Mouse (Mus musculus) hindbrain, embryonic 10.5 days (tissue): ENCODE measurements around the gene Alk. TPM values are rescaled to one million over a fixed set of nuclear protein-coding genes. Genes with fewer than 3 reads are reported as not detected.
A peak's percentile ranks its signal among the peaks of the same experiment; 100 is the strongest.

ENCODE experiments used
- DNase-seq: peaks from one replicate; pipeline ENCODE4 v3.0.0-alpha.2; 2017; ENCODE audit warnings: low spot score
- H3K27ac ChIP-seq: fragments of 300-500 bp; sonication (generic); 2 replicates; pipeline ENCODE4 v1.5.1; 2016; ENCODE audit warnings: mild to moderate bottlenecking, moderate library complexity
- H3K27me3 ChIP-seq: fragments of 300-500 bp; sonication (generic); 2 replicates; pipeline ENCODE4 v1.6.1; 2016; ENCODE audit warnings: mild to moderate bottlenecking; ENCODE audit not compliant: poor library complexity, insufficient read depth, severe bottlenecking
- H3K36me3 ChIP-seq: fragments of 300-500 bp; sonication (generic); 2 replicates; pipeline ENCODE4 v1.6.1; 2016; ENCODE audit warnings: mild to moderate bottlenecking, moderate library complexity
- H3K4me1 ChIP-seq: fragments of 300-500 bp; sonication (generic); replicated peaks from 2 replicates; pipeline ENCODE4 v1.6.1; 2016; ENCODE audit warnings: mild to moderate bottlenecking
- H3K4me3 ChIP-seq: fragments of 300-500 bp; sonication (generic); 2 replicates; pipeline ENCODE4 v1.5.1; 2016; ENCODE audit warnings: mild to moderate bottlenecking, moderate library complexity
- H3K9me3 ChIP-seq: fragments of 300-500 bp; sonication (generic); 2 replicates; pipeline ENCODE4 v1.6.1; 2016; ENCODE audit warnings: mild to moderate bottlenecking, moderate library complexity
- WGBS: fragments of 180-500 bp; shearing (Covaris S2); methylation state at CpG from one replicate; pipeline ENCODE4 v1.1.7; 2016; 5-methylcytosine and 5-hydroxymethylcytosine counted together
- polyA plus RNA-seq: library from polyadenylated mRNA; unstranded; fragments of >200 nt; fragmentation: Nextera tagmentation; extraction: Ambion mirVana; gene quantifications from 2 replicates; pipeline ENCODE4 v1.2.1, GENCODE M21; 2016

Gene Alk
- polyA plus RNA-seq, 1 experiment from 2014 or later: 0.27 TPM

DNA sequence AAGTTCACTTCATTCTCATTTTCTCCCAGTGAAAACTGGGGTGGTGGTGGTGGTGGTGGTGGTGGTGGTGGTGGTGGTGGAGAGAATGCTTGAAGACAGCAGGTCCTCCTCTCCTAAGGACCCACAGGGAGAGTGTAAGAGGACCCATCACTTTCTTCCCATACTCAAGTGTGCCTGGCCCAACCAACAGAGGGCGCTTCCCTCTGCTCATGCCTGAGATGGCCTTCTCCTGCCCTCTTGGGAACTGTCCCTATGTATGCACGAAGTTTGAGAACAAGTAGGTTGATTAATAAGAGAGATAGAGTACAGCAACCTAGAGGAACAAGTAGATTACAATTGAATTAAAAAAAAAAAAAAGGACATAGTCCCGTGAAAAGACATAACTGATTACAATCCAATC, 695.3 kb downstream of the Alk start:
- H3K4me1 ChIP-seq: no peaks in the 10 kb centered on the region
- H3K27me3 ChIP-seq: no peaks in the 10 kb centered on the region
- DNase-seq: no peak
- no peak overlapping the region for H3K4me3 ChIP-seq
- H3K9me3 ChIP-seq: no peaks in the 10 kb centered on the region
- H3K27ac ChIP-seq: no peak overlapping the region
- 57% methylated on average over 3 of the region's 3 CpGs for WGBS
- no peaks in the 10 kb centered on the region for H3K36me3 ChIP-seq

DNA sequence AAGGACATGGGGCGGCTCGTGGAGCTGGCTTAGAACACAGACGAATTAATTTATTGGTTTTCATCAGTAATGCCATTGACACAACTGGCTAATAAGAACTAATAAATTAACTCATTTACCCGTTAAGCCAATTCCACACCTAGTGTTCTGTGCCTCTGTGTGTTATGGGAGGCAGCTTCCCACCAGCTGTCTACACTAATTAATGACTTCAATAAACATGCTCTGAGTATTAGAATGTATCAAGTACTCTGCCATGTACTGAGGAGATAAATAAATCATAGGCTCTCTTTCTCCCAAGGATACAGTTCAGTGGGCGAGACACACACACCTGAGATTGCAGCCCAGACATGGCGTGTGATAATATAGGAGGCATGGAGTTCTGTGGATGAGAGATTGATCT, 723.1 kb downstream of the Alk start:
- H3K4me3 ChIP-seq: no peak overlapping the region
- no peaks in the 10 kb centered on the region for H3K4me1 ChIP-seq
- no peak for DNase-seq
- no peaks in the 10 kb centered on the region for H3K36me3 ChIP-seq
- 92% methylated on average over 6 of the region's 6 CpGs for WGBS
- peaks cover 7% of the 10 kb centered on the region; the same call in 1 of the 2 replicates for H3K9me3 ChIP-seq
- no peaks in the 10 kb centered on the region for H3K27me3 ChIP-seq
- no peak overlapping the region for H3K27ac ChIP-seq

DNA sequence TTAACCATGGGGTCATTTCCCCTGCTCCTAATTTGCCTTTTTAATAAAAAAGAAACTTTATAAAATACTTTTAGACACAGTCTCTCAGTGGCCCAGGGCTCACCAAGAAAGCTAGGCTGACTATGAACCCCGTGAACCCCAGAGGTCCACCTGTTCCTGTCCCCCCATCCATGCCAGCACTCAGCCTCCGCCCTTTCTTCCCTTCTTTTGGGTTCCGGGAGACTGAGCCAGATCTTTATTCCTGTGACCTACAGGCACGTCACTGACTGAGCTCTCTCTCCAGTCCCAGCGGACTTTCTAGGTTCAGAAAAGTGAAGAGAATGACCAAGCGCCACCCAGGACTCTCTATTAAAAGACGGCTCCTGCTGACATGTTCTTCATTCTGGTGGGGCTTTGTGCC, 728.9 kb downstream of the Alk start:
- no peak for DNase-seq
- no peaks in the 10 kb centered on the region for H3K36me3 ChIP-seq
- no peaks in the 10 kb centered on the region for H3K4me1 ChIP-seq
- H3K27me3 ChIP-seq: peaks cover 2% of the 10 kb centered on the region
- 79% methylated on average over 7 of the region's 7 CpGs for WGBS
- H3K4me3 ChIP-seq: no peak overlapping the region
- no peaks in the 10 kb centered on the region for H3K9me3 ChIP-seq
- H3K27ac ChIP-seq: no peak overlapping the region

DNA sequence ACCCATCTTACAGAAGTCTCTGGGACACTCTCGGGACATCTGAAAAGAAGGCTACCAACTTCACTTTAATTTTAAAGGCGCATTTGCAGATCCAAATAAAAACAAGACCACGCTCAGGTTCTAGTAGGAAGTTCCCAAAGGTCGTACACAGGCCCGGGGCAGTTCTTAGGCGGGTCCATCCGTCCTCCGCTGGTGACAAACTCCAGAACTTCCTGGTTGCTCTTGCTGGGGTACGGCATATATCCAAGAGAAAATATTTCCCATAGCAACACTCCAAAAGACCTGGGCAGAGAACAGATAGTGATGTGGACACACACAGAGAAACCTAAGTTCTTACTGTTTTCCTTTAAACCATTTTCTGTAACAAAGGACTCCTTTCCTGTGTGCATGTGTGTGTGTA, 729.6 kb downstream of the Alk start:
- Histone ChIP-seq H3K27me3 (peaks cover 9% of the 10 kb centered on the region), H3K9me3 (no peaks in the 10 kb centered on the region), H3K36me3 (no peaks in the 10 kb centered on the region), H3K27ac (no peak overlapping the region), H3K4me3 (no peak overlapping the region), H3K4me1 (peaks cover 2% of the 10 kb centered on the region)
- 93% methylated on average over 9 of the region's 9 CpGs for WGBS
- no peak for DNase-seq

DNA sequence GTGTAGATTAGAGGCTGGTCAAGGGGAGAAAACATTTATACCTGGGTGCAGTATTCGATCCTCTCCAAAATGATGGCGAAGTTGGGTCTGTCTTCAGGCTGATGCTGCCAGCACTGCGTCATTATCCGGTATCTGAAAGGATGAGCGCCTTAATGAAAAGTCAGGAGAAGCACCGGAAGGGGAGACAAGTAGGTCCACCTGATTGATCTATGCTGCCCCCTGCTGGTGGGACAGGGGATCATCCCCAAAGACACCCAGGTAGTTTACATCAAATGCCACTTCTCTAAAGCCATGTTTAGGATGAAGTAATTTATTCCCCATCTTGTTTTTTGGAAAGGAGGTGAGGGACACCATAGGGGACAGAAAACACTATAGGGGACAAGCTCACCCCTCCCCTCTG, 730.4 kb downstream of the Alk start:
- DNase-seq: peak; percentile 52
- H3K4me1 ChIP-seq: peaks cover 9% of the 10 kb centered on the region
- 42% methylated on average over 6 of the region's 6 CpGs for WGBS

DNA sequence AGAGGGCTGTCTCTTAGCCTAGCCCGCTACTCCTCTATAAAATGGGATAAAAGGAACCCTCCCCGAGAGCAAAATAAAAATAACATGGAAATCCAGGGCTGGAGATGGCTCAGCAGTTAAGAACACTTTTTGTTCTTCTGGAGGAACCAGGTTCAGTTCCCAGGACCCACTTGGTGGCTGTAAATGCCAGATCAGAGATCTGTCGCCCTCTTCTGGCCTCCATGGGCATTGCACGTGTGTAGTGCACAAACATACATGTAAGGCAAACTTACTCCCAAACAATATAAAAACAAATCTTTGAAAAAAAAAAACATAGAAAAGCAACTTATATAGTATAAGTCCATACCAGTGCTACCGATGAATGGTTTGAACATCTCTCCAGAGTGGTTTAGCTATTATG, 731.5 kb downstream of the Alk start:
- H3K36me3 ChIP-seq: no peaks in the 10 kb centered on the region
- H3K27me3 ChIP-seq: peaks cover 14% of the 10 kb centered on the region
- H3K9me3 ChIP-seq: no peaks in the 10 kb centered on the region
- peaks cover 13% of the 10 kb centered on the region for H3K4me1 ChIP-seq
- no peak overlapping the region for H3K27ac ChIP-seq
- H3K4me3 ChIP-seq: no peak overlapping the region
- no peak for DNase-seq
- WGBS: 60% methylated on average over 5 of the region's 5 CpGs

More for the DNA sequence above, 730.4 kb downstream of the Alk start:
- Histone ChIP-seq H3K27me3 (peaks cover 10% of the 10 kb centered on the region), H3K9me3 (no peaks in the 10 kb centered on the region), H3K27ac (no peak overlapping the region), H3K36me3 (no peaks in the 10 kb centered on the region), H3K4me3 (no peak overlapping the region)

DNA sequence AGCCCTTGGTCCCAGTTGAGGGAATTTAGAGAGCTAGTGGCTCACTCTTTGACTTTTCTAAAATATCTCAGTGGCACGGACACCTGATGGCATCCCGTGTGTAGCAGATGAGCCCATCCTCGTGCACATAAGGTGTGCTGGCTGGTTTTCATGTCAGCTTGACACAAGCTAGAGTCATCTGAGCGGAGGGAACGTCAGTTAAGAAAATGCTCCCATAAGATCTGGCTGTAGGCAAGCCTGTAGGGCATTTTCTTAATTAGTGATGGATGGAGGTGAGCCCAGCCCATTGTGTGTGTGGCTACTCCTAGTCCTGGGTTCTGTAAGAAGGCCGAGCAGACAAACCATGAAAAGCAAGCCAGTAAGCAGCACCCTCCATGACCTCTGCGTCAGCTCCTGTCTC, 732.4 kb downstream of the Alk start:
- peaks cover 14% of the 10 kb centered on the region for H3K27me3 ChIP-seq
- no peak overlapping the region for H3K27ac ChIP-seq
- no peak overlapping the region for H3K4me3 ChIP-seq
- no peaks in the 10 kb centered on the region for H3K9me3 ChIP-seq
- no peak for DNase-seq
- peaks cover 13% of the 10 kb centered on the region for H3K4me1 ChIP-seq
- no peaks in the 10 kb centered on the region for H3K36me3 ChIP-seq
- WGBS: 87% methylated on average over 7 of the region's 7 CpGs

DNA sequence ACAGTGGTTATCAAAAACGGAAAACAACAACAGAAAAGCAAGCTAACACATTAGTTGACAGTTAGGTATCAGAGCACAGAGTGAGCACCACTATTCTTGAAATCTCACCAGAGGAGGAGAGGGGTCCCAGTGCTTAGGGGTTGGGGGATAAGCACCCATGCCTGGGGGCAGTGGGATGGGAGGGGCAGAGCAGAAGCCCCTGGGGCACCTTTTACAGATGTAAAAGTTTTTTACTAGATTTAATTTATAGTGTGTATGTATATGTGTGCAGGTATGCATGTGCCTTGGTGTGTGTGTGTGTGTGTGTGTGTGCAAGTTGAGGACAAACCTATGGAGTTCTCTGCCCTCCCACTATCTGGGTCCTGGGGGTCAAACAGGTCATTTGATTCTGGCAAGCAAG, 733.8 kb downstream of the Alk start:
- no peak for DNase-seq
- whole genome bisulfite sequencing: 83% methylated on average over 1 of the region's 1 CpGs

DNA sequence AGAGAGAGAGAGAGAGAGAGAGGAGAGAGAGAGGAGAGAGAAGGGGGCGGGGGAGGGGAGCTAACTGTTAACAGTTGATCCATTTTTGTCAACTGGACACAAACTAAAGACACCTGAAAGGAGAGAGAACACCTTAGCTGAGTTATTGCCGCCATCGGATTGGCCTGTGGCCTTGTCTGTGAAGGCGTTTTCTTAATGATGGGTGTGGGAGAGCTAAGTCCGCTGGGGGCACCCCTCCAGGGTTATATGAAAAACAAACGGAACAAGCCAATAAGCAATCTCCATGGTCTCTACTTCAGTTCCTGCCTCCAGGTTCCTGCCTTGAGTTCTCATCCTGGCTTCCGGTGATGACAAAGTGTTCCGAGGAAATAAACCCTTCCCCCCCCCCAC, 734.2 kb downstream of the Alk start:
- 93% methylated on average over 8 of the region's 8 CpGs for WGBS
- no peak for DNase-seq
- Histone ChIP-seq H3K4me3 (no peak overlapping the region), H3K36me3 (no peaks in the 10 kb centered on the region), H3K9me3 (no peaks in the 10 kb centered on the region), H3K4me1 (peaks cover 13% of the 10 kb centered on the region), H3K27ac (no peak overlapping the region; the same call in 1 of the 2 replicates), H3K27me3 (peaks cover 14% of the 10 kb centered on the region)

More for the DNA sequence above, 733.8 kb downstream of the Alk start:
- H3K4me1 ChIP-seq: peaks cover 13% of the 10 kb centered on the region
- H3K36me3 ChIP-seq: no peaks in the 10 kb centered on the region
- H3K9me3 ChIP-seq: no peaks in the 10 kb centered on the region
- no peak overlapping the region for H3K27ac ChIP-seq
- no peak overlapping the region for H3K4me3 ChIP-seq
- H3K27me3 ChIP-seq: peaks cover 14% of the 10 kb centered on the region

DNA sequence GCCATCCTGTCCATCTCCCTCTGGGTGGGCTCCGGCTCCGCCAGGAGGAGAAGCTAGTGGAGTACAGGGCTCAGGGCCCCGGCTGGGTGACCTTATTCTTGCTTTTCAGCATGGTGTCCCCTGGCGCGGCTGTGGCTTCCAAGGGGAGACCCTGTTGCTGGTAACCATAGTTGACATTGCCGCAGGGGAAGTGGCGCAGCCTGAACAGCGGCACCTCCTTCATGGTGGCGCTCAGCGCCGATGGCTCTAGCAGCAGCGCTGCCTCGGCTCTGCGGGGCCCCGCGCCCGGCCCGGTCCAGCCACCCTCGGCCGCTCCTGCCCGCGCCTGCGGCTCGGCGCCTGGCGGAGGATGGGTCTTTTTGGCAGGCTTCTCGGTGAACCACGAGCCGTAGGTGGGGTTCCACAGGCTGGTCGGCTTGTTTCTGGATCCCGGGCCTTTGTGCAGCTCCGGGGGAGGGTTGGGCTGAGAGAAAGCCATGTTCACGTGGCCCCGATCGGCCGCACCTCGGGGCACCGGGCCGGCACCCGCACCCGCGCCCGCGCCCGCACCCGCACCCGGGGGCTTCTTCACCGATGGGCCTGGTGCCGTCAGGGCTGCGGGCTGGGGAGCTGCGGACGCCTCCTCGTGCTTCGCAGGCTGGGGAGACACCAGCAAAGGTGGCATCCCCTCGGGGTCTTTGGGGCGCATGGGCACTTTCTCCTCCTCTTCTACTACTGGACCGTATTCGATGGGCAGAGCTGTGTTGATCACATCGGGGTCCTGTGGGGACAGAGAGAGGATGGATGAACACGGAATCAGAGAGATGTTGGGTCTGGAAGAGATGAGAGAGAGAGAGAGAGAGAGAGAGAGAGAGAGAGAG, 734.8 kb downstream of the Alk start:
- Histone ChIP-seq H3K4me3 (peak overlapping the region; percentile 64), H3K27me3 (peaks cover 14% of the 10 kb centered on the region), H3K9me3 (no peaks in the 10 kb centered on the region), H3K27ac (peak overlapping the region; percentile 90), H3K36me3 (no peaks in the 10 kb centered on the region), H3K4me1 (peaks cover 13% of the 10 kb centered on the region)
- peak; percentile 68 for DNase-seq
- 6% methylated on average over 60 of the region's 60 CpGs for WGBS

DNA sequence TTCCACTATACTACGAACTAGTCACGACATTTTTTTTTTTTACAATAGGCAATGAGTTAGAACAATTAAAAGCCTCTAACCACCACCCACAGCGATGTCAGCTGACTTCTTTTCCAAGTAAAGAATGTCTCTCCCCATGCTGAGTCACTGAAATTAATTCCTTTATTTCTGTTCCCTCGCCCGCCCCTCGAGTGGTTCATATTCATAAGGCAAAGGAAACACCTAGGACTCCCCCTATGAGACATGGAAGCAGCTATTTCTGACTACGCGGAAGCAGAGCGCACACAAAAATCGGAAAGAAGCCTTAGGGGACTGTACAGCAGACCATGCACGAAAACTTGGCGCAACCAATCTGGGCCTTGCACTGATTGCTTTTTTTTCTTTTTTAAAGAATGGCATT, 735.6 kb downstream of the Alk start:
- Histone ChIP-seq H3K36me3 (no peaks in the 10 kb centered on the region), H3K27ac (no peak overlapping the region), H3K27me3 (peaks cover 14% of the 10 kb centered on the region), H3K4me3 (peak overlapping the region; percentile 64), H3K9me3 (no peaks in the 10 kb centered on the region), H3K4me1 (peaks cover 13% of the 10 kb centered on the region)
- DNase-seq: no peak
- 77% methylated on average over 12 of the region's 12 CpGs for WGBS

DNA sequence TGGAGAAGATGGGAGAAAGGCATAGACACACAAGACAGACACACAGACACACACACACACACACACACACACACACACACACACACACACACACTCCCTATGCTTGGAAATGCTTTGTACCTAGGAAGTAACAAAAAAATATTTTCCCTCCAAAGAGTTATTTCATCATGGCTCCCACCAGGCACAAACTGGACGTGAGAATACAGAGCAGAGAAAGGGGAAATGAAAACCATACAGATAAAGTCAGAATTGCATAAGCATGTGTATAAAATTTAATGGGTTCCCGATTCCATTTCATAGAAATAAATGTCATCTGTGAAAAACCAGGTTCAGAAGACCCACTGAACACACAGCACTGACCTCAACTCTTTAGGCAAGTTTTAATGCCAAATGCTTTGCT, 736.5 kb downstream of the Alk start:
- no peak overlapping the region for H3K27ac ChIP-seq
- peaks cover 14% of the 10 kb centered on the region for H3K27me3 ChIP-seq
- 93% methylated on average over 2 of the region's 2 CpGs for WGBS
- H3K4me1 ChIP-seq: peaks cover 13% of the 10 kb centered on the region
- H3K4me3 ChIP-seq: no peak overlapping the region
- no peak for DNase-seq
- H3K9me3 ChIP-seq: no peaks in the 10 kb centered on the region
- no peaks in the 10 kb centered on the region for H3K36me3 ChIP-seq

DNA sequence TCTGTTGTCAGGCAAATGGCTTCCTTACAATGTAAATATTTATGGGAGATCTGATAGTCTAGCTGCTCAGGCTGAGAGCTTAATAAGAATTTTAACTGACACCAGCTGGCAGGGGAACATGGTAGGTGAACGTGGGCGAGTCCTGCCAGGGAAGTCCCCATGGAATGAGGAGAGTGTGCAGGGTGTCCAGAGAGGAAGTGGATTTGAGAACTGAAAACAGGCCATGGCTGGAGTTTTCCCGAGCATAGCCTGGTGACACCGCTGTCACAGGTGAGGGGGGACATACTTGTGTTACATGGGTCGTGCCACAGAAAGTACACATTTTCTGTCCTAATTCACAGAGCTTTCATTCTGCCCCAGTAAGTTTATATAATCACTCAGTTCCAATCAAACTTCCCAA, 739.0 kb downstream of the Alk start:
- WGBS: 80% methylated on average over 5 of the region's 5 CpGs
- Histone ChIP-seq H3K27me3 (peaks cover 11% of the 10 kb centered on the region), H3K9me3 (no peaks in the 10 kb centered on the region), H3K4me1 (peaks cover 13% of the 10 kb centered on the region), H3K4me3 (no peak overlapping the region), H3K27ac (no peak overlapping the region), H3K36me3 (no peaks in the 10 kb centered on the region)
- no peak for DNase-seq
